Mouse (Mus musculus): Measurements from ENCODE around the gene Exoc5. TPM values are rescaled to one million over a fixed set of nuclear protein-coding genes. Genes with fewer than 3 reads are reported as not detected.

The Exoc5 gene
- polyA plus RNA-seq, 1 experiment from 2014 or later = 85.5 TPM

DNA sequence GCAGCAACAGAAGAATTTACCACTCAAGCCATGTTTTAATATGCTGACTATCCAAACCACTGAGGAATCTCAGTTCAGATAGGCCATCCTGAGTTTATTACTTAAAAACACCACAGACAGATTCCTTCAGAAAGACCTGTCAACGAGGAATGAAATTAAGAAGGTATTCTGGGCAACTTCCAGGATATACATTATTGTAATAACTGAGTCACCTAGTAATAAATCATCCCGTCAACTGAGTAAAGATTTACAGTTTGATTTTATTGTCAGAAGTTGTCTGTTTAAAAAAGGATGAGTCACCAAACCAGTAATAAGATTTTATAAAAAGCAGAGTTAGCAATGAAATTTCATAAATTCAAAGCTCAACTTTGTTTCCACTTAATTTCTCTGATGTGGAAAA lies 2.6 kb downstream of the Exoc5 start:
- no peak overlapping the region for H3K4me2 ChIP-seq (replicated peaks)
- no peaks in the 10 kb centered on the region for H3K9me3 ChIP-seq
- no peak overlapping the region for H3K4me3 ChIP-seq
- ATAC-seq (ENCODE audit: low FRiP score, low read depth) = no peak
- no peaks in the 10 kb centered on the region for H3K36me3 ChIP-seq
- H3K4me1 ChIP-seq = peaks cover 16% of the 10 kb centered on the region
- WGBS = 80% methylated on average over 2 of the region's 2 CpGs
- no peaks in the 10 kb centered on the region for H3K27me3 ChIP-seq (replicated peaks)
- H3K9ac ChIP-seq = no peak overlapping the region
- no peak overlapping the region for H3K27ac ChIP-seq

- no peak for ATAC-seq (ENCODE audit: low FRiP score, low read depth)
- Histone ChIP-seq H3K36me3 (peaks cover 9% of the 10 kb centered on the region; the same call in 1 of the 2 replicates), H3K4me3 (no peak overlapping the region), H3K9me3 (no peaks in the 10 kb centered on the region), H3K27ac (no peak overlapping the region), H3K9ac (no peak overlapping the region), H3K4me2 (replicated peaks) (no peak overlapping the region), H3K4me1 (no peaks in the 10 kb centered on the region), H3K27me3 (replicated peaks) (no peaks in the 10 kb centered on the region)
Observed at GRCm38 (mm10) chr14:49049492-49049891, 17.0 kb downstream of the Exoc5 start.

GRCm38 (mm10) chr14:49045610-49046009 lies 20.8 kb downstream of the Exoc5 start:
- Histone ChIP-seq H3K4me1 (no peaks in the 10 kb centered on the region), H3K4me2 (replicated peaks) (no peak overlapping the region), H3K9me3 (no peaks in the 10 kb centered on the region), H3K27ac (no peak overlapping the region), H3K27me3 (replicated peaks) (no peaks in the 10 kb centered on the region), H3K9ac (no peak overlapping the region), H3K36me3 (0 out of 2 replicates have a peak, but pooled peaks cover 7% of the 10 kb centered on the region), H3K4me3 (no peak overlapping the region)
- no peak for ATAC-seq (ENCODE audit: low FRiP score, low read depth)
- WGBS = 90% methylated on average over 4 of the region's 4 CpGs

DNA sequence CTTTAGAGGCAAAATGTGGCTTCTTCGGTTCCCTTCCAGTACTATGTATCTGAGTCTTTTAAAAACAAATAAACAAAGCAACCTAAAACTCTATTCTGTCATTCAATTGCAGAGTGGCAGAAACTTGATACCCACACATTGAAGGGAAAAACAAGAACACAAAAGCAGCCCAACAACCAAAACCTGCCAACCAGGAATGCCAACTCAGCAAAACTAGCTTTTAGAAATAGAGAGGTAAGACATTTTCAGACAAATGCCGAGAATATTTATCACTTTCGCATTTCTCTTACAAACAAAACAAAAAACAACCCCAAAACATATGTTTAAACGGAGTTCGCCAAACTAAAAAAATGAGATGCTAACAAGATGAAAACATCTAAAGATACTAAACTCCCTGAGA lies 37.5 kb downstream of the Exoc5 start:
- ATAC-seq (ENCODE audit: low FRiP score, low read depth) = no peak
- no peak overlapping the region for H3K9ac ChIP-seq
- no peaks in the 10 kb centered on the region for H3K27me3 ChIP-seq (replicated peaks)
- no peaks in the 10 kb centered on the region for H3K9me3 ChIP-seq
- no peaks in the 10 kb centered on the region for H3K4me1 ChIP-seq
- no peak overlapping the region for H3K4me3 ChIP-seq
- H3K36me3 ChIP-seq = peaks cover 26% of the 10 kb centered on the region; the same call in 1 of the 2 replicates
- WGBS = 94% methylated on average over 5 of the region's 5 CpGs
- no peak overlapping the region for H3K4me2 ChIP-seq (replicated peaks)
- H3K27ac ChIP-seq = no peak overlapping the region

GRCm38 (mm10) chr14:49027779-49028368 lies 38.6 kb downstream of the Exoc5 start:
- Histone ChIP-seq H3K27me3 (replicated peaks) (no peaks in the 10 kb centered on the region), H3K27ac (no peak overlapping the region), H3K9me3 (no peaks in the 10 kb centered on the region), H3K36me3 (peaks cover 21% of the 10 kb centered on the region; the same call in 1 of the 2 replicates), H3K4me1 (no peaks in the 10 kb centered on the region), H3K4me3 (no peak overlapping the region), H3K9ac (no peak overlapping the region), H3K4me2 (replicated peaks) (no peak overlapping the region)
- ATAC-seq (ENCODE audit: low FRiP score, low read depth) = no peak
- 83% methylated on average over 3 of the region's 3 CpGs for WGBS

GRCm38 (mm10) chr14:49027040-49027778 lies 39.2 kb downstream of the Exoc5 start:
- H3K27ac ChIP-seq = no peak overlapping the region
- H3K4me3 ChIP-seq = no peak overlapping the region
- no peaks in the 10 kb centered on the region for H3K27me3 ChIP-seq (replicated peaks)
- H3K4me2 ChIP-seq (replicated peaks) = no peak overlapping the region
- H3K4me1 ChIP-seq = no peaks in the 10 kb centered on the region
- no peaks in the 10 kb centered on the region for H3K9me3 ChIP-seq
- peaks cover 24% of the 10 kb centered on the region; the same call in 1 of the 2 replicates for H3K36me3 ChIP-seq
- 95% methylated on average over 6 of the region's 6 CpGs for WGBS
- H3K9ac ChIP-seq = no peak overlapping the region
- no peak for ATAC-seq (ENCODE audit: low FRiP score, low read depth)

- no peak overlapping the region for H3K9ac ChIP-seq
- H3K36me3 ChIP-seq = peaks cover 16% of the 10 kb centered on the region
- no peak for ATAC-seq (ENCODE audit: low FRiP score, low read depth)
Observed at GRCm38 (mm10) chr14:49019765-49020164, 46.7 kb downstream of the Exoc5 start.

GRCm38 (mm10) chr14:49008399-49009189 lies 57.9 kb downstream of the Exoc5 start:
- no peak for ATAC-seq (ENCODE audit: low FRiP score, low read depth)
- H3K4me3 ChIP-seq = no peak overlapping the region
- H3K36me3 ChIP-seq = no peaks in the 10 kb centered on the region
- no peaks in the 10 kb centered on the region for H3K27me3 ChIP-seq (replicated peaks)
- H3K4me1 ChIP-seq = no peaks in the 10 kb centered on the region
- 89% methylated on average over 2 of the region's 2 CpGs for WGBS
- H3K9ac ChIP-seq = no peak overlapping the region
- H3K27ac ChIP-seq = no peak overlapping the region
- no peaks in the 10 kb centered on the region for H3K9me3 ChIP-seq
- H3K4me2 ChIP-seq (replicated peaks) = no peak overlapping the region

More at GRCm38 (mm10) chr14:49019765-49020164, 46.7 kb downstream of the Exoc5 start:
- Histone ChIP-seq H3K9me3 (no peaks in the 10 kb centered on the region), H3K27me3 (replicated peaks) (no peaks in the 10 kb centered on the region), H3K4me3 (no peak overlapping the region), H3K4me2 (replicated peaks) (no peak overlapping the region), H3K4me1 (no peaks in the 10 kb centered on the region), H3K27ac (no peak overlapping the region)
- 92% methylated on average over 5 of the region's 5 CpGs for WGBS

- H3K27ac ChIP-seq = no peak overlapping the region
- 98% methylated on average over 2 of the region's 2 CpGs for WGBS
- no peak for ATAC-seq (ENCODE audit: low FRiP score, low read depth)
- no peaks in the 10 kb centered on the region for H3K4me1 ChIP-seq
- H3K4me3 ChIP-seq = no peak overlapping the region
- no peaks in the 10 kb centered on the region for H3K9me3 ChIP-seq
- H3K27me3 ChIP-seq (replicated peaks) = no peaks in the 10 kb centered on the region
- H3K9ac ChIP-seq = no peak overlapping the region
- no peak overlapping the region for H3K4me2 ChIP-seq (replicated peaks)
- no peaks in the 10 kb centered on the region for H3K36me3 ChIP-seq
Observed at GRCm38 (mm10) chr14:49007979-49008378, 58.5 kb downstream of the Exoc5 start.

DNA sequence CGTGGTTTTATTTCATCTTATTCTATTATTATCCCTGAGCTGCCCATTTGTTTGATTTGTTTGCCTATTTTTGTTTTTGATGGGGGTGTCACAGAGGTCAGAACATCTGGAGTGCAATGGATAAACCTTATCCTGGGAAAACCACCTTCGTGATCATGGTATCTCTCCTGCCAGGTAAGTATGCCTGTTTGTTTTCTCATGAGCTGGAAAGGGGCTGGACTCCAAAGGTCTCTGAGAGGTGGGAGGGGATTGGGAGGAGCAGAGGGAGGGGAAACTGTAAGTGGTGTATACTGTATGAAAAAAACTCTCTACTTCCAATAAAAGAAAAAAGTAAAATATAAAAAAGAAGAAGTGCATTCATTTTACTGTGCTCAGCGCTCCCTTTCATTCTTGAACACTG lies 64.8 kb downstream of the Exoc5 start:
- Histone ChIP-seq H3K27ac (no peak overlapping the region), H3K4me3 (no peak overlapping the region), H3K9me3 (no peaks in the 10 kb centered on the region), H3K4me1 (no peaks in the 10 kb centered on the region), H3K36me3 (no peaks in the 10 kb centered on the region), H3K4me2 (replicated peaks) (no peak overlapping the region), H3K27me3 (replicated peaks) (no peaks in the 10 kb centered on the region), H3K9ac (no peak overlapping the region)
- 83% methylated on average over 3 of the region's 3 CpGs for WGBS
- ATAC-seq (ENCODE audit: low FRiP score, low read depth) = no peak

GRCm38 (mm10) chr14:48998795-48999194 lies 67.7 kb downstream of the Exoc5 start:
- no peaks in the 10 kb centered on the region for H3K27me3 ChIP-seq (replicated peaks)
- H3K4me3 ChIP-seq = no peak overlapping the region
- H3K4me1 ChIP-seq = no peaks in the 10 kb centered on the region
- H3K9ac ChIP-seq = no peak overlapping the region
- no peaks in the 10 kb centered on the region for H3K9me3 ChIP-seq
- ATAC-seq (ENCODE audit: low FRiP score, low read depth) = no peak
- no peak overlapping the region for H3K4me2 ChIP-seq (replicated peaks)
- WGBS = 34% methylated on average over 4 of the region's 4 CpGs
- H3K27ac ChIP-seq = no peak overlapping the region
- H3K36me3 ChIP-seq = no peaks in the 10 kb centered on the region

DNA sequence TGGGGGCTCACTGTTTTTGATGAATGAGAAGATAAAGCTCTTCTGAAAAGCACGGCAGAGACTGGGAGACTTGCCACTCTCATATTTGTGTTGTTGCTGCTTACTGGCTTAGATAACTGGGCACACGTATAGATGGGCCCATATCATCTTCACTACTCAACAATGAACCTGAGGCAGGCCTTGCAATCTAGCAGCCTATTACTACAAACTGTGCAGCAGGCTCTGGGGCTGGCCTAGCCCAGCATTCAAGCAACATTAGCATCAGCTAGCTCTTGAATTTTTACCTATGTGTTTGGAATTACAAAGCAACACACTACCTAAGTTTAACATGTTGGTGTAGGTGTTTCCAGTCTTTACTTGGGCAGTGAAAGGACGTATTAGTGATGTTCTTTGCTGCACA lies 72.6 kb downstream of the Exoc5 start:
- Histone ChIP-seq H3K27me3 (replicated peaks) (no peaks in the 10 kb centered on the region), H3K4me1 (peaks cover 3% of the 10 kb centered on the region; the same call in 1 of the 2 replicates), H3K4me2 (replicated peaks) (no peak overlapping the region), H3K36me3 (no peaks in the 10 kb centered on the region), H3K9me3 (no peaks in the 10 kb centered on the region), H3K27ac (no peak overlapping the region), H3K4me3 (no peak overlapping the region), H3K9ac (no peak overlapping the region)
- 91% methylated on average over 3 of the region's 3 CpGs for WGBS
- ATAC-seq (ENCODE audit: low FRiP score, low read depth) = no peak

Measured in neural tube, embryonic 12.5 days (tissue).